23 mouse cellular contexts compared by ENCODE assay signal in the genomic region with DNA sequence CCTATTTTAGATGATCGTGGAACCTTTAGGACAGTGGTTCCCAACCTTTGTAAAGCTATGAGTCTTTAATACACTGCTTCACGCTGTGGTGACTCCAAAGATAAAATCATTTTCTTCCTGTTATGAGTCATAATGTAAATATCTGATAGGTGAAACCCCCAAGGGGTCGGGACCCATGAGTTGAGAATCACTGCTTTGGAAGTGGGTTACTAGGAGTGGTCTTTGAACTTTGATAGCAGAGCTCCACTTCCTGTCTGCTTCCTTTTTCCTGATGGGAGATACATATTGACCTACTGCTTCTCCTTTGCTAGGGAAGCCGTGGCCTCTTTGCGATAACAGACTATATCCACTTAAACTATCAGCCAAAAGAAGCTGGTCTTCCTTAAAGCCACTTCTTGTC. TPM values are rescaled to one million over a fixed set of nuclear protein-coding genes. Genes with fewer than 3 reads are reported as not detected.
A peak's percentile ranks its signal among the peaks of the same experiment; 100 is the strongest.
DNase-seq lines count a peak whose midpoint lies in the region; ATAC-seq and TF ChIP-seq lines count a peak whose summit lies in the region.
"Had no signal": no experiment of that assay in that cellular context is flagged by ENCODE, and none has a peak within 500 bp of the region (broad histone marks: within the 10 kb centered on the region; RNA-seq: fewer than 3 reads in every experiment).

No protein-coding gene starts in this region.

- H3K4me1 ChIP-seq in lung, embryonic 14.5 days (ENCODE audit: insufficient read depth) = no peaks in the 10 kb centered on the region
- H3K4me1 ChIP-seq in lung, adult 2 months (ENCODE audit: control insufficient read depth, insufficient read depth, low read length) = peaks cover 2% of the 10 kb centered on the region; the same call in 1 of the 2 replicates
- no peaks in the 10 kb centered on the region for H3K4me1 ChIP-seq in lung, postnatal 0 days (ENCODE audit: insufficient read depth, low read depth, low read length)
- H3K4me1 ChIP-seq in midbrain, embryonic 11.5 days (ENCODE audit: control insufficient read depth, insufficient read depth, low read length) = no peaks in the 10 kb centered on the region
- no peaks in the 10 kb centered on the region for H3K4me1 ChIP-seq in midbrain, embryonic 13.5 days (replicated peaks)

- WGBS in lung, embryonic 14.5 days = 55% methylated on average over 5 of the region's 5 CpGs
- WGBS in lung, adult 2 months = 31% methylated on average over 5 of the region's 5 CpGs
- WGBS in lung, postnatal 0 days = 39% methylated on average over 5 of the region's 5 CpGs
- WGBS in midbrain, embryonic 11.5 days = 85% methylated on average over 5 of the region's 5 CpGs
- 92% methylated on average over 5 of the region's 5 CpGs for WGBS in midbrain, embryonic 13.5 days

- TF ChIP-seq POLR2A in lung, adult 2 months (IDR thresholded peaks at IDR 0.05; ENCODE audit: borderline replicate concordance, extremely low read depth, low read depth, low read length) = no peak

- no peaks in the 10 kb centered on the region for H3K36me3 ChIP-seq in lung, embryonic 14.5 days (ENCODE audit: insufficient read depth)
- no peaks in the 10 kb centered on the region for H3K36me3 ChIP-seq in lung, postnatal 0 days (ENCODE audit: insufficient read depth, low read length)
- H3K36me3 ChIP-seq in midbrain, embryonic 11.5 days (ENCODE audit: control insufficient read depth, insufficient read depth, low read length) = no peaks in the 10 kb centered on the region
- H3K36me3 ChIP-seq in midbrain, embryonic 13.5 days = no peaks in the 10 kb centered on the region
- H3K36me3 ChIP-seq: G1E had no signal

- no peak for TF ChIP-seq CTCF in lung, embryonic 14.5 days (IDR thresholded peaks at IDR 0.05; ENCODE audit: low read depth)
- TF ChIP-seq CTCF in lung, adult 2 months (IDR thresholded peaks at IDR 0.05; ENCODE audit: insufficient read depth, low read length) = no peak
- no peak for TF ChIP-seq CTCF in lung, postnatal 0 days (IDR thresholded peaks at IDR 0.05)

- H3K27me3 ChIP-seq in lung, embryonic 14.5 days (ENCODE audit: insufficient read depth, low read length) = no peaks in the 10 kb centered on the region
- no peaks in the 10 kb centered on the region for H3K27me3 ChIP-seq in lung, postnatal 0 days (replicated peaks; ENCODE audit: insufficient read depth, low read length)
- H3K27me3 ChIP-seq in midbrain, embryonic 11.5 days (ENCODE audit: control insufficient read depth, insufficient read depth, low read length) = no peaks in the 10 kb centered on the region
- no peaks in the 10 kb centered on the region for H3K27me3 ChIP-seq in midbrain, embryonic 13.5 days
- H3K27me3 ChIP-seq: CH12.LX had no signal

- ATAC-seq in lung, embryonic 14.5 days (ENCODE audit: insufficient read depth) = no peak
- ATAC-seq in lung, postnatal 0 days = peak; percentile 76
- no peak for ATAC-seq in midbrain, embryonic 11.5 days (ENCODE audit: low FRiP score)
- no peak for ATAC-seq in midbrain, embryonic 13.5 days
- ATAC-seq: activated CD4-positive, CD25-positive, alpha-beta regulatory T cell, adult 4 months; CD4-positive, CD25-positive, alpha-beta regulatory T cell, adult 4 months; Patski had no signal

- no peaks in the 10 kb centered on the region for H3K9me3 ChIP-seq in lung, embryonic 14.5 days (ENCODE audit: low read depth, low read length)
- H3K9me3 ChIP-seq in lung, postnatal 0 days (ENCODE audit: low read length) = no peaks in the 10 kb centered on the region
- no peaks in the 10 kb centered on the region for H3K9me3 ChIP-seq in midbrain, embryonic 11.5 days (ENCODE audit: control insufficient read depth, low read length)
- H3K9me3 ChIP-seq in midbrain, embryonic 13.5 days = no peaks in the 10 kb centered on the region

- H3K4me2 ChIP-seq in lung, embryonic 14.5 days = no peak overlapping the region
- no peak overlapping the region for H3K4me2 ChIP-seq in lung, postnatal 0 days (replicated peaks; ENCODE audit: low read depth, low read length)
- no peak overlapping the region for H3K4me2 ChIP-seq in midbrain, embryonic 11.5 days
- no peak overlapping the region for H3K4me2 ChIP-seq in midbrain, embryonic 13.5 days (replicated peaks)

- H3K4me3 ChIP-seq in lung, embryonic 14.5 days (ENCODE audit: low read depth, low read length) = no peak overlapping the region
- no peak overlapping the region for H3K4me3 ChIP-seq in lung, adult 2 months (replicated peaks; ENCODE audit: extremely low read depth, low read depth, low read length)
- no peak overlapping the region for H3K4me3 ChIP-seq in lung, postnatal 0 days (ENCODE audit: low read depth, low read length)
- no peak overlapping the region for H3K4me3 ChIP-seq in midbrain, embryonic 11.5 days (ENCODE audit: low read depth, low read length)
- H3K4me3 ChIP-seq in midbrain, embryonic 13.5 days (replicated peaks) = no peak overlapping the region

- peak; percentile 79 for TF ChIP-seq EP300 in lung, postnatal 0 days (IDR thresholded peaks at IDR 0.05)

- peak; percentile 81 for DNase-seq in heart, adult 11 months
- no peak for DNase-seq in heart, postnatal 4 days
- peak; percentile 21 for DNase-seq in lung, embryonic 14.5 days
- no peak for DNase-seq in lung, adult 2 months
- DNase-seq in lung, postnatal 0 days (ENCODE audit: low spot score) = peak; percentile 39
- DNase-seq in lung, postnatal 10 days = no peak
- DNase-seq in midbrain, embryonic 11.5 days (ENCODE audit: low spot score, missing footprints) = peak; percentile 4
- DNase-seq: adrenal gland, adult 2 months; adrenal gland, adult 8-10 months; adrenal gland, postnatal 10 days; adrenal gland, postnatal 14 days; adrenal gland, postnatal 25 days; adrenal gland, postnatal 36 days; B cell, adult 2 months; cerebellum, adult 11 months; cerebellum, adult 11-12 months had no signal

- no peak overlapping the region for H3K9ac ChIP-seq in lung, embryonic 14.5 days
- no peak overlapping the region for H3K9ac ChIP-seq in lung, postnatal 0 days (replicated peaks; ENCODE audit: low read depth)
- no peak overlapping the region for H3K9ac ChIP-seq in midbrain, embryonic 11.5 days (ENCODE audit: low read length)
- no peak overlapping the region for H3K9ac ChIP-seq in midbrain, embryonic 13.5 days (replicated peaks)

- no peak overlapping the region for H3K27ac ChIP-seq in lung, embryonic 14.5 days (ENCODE audit: low read depth)
- H3K27ac ChIP-seq in lung, postnatal 0 days (ENCODE audit: low read length) = no peak overlapping the region
- no peak overlapping the region for H3K27ac ChIP-seq in midbrain, embryonic 11.5 days (ENCODE audit: low read depth, low read length)
- H3K27ac ChIP-seq in midbrain, embryonic 13.5 days = no peak overlapping the region

RNA-seq across cellular contexts. Expression of gene Ptprm, which starts 27.4 kb away (rescaled TPM):
- 100 to 1,000 TPM; 103 to 110 TPM for total RNA-seq in heart, postnatal 4 days (2021)
- polyA plus RNA-seq in lung, embryonic 14.5 days (2014; fragmentation: Nextera tagmentation; extraction: Ambion mirVana) = 42.6 and 45.4 TPM in 2 replicates
- polyA plus RNA-seq in lung, adult 2 months (2012; rRNA removed) = 58.8 and 69.9 TPM in 2 replicates
- 35.9 and 42.3 TPM in 2 replicates for polyA plus RNA-seq in lung, postnatal 0 days (2015; fragmentation: Nextera tagmentation; extraction: Ambion mirVana)
- polyA plus RNA-seq in midbrain, embryonic 11.5 days (2014; fragmentation: Nextera tagmentation; extraction: Ambion mirVana) = 8.9 and 9.0 TPM in 2 replicates
- polyA plus RNA-seq in midbrain, embryonic 13.5 days (2015; fragmentation: Nextera tagmentation; extraction: Ambion mirVana) = 9.2 and 10.6 TPM in 2 replicates
- total RNA-seq: CH12.LX, MEL had no signal
- polyA plus RNA-seq: activated CD4-positive, CD25-positive, alpha-beta regulatory T cell, adult 4 months; CD4-positive, CD25-positive, alpha-beta regulatory T cell, adult 4 months; G1E had no signal

Comparison
In these comparisons a context has a peak if more than half of its experiments do, and no peak if none do; other contexts are left out.
1. DNase-seq: peak in heart, adult 11 months (single experiment), lung, embryonic 14.5 days (single experiment), lung, postnatal 0 days (single experiment) and midbrain, embryonic 11.5 days (single experiment); none in heart, postnatal 4 days (single experiment), lung, adult 2 months (single experiment) and lung, postnatal 10 days (single experiment).